Mouse (Mus musculus) C2C12 (cell line): ENCODE results near the gene Asf1b.

ENCODE experiments used
- CEBPB ChIP-seq: IDR thresholded peaks from one replicate; pipeline ENCODE4 v1.6.1; 2011; ENCODE audit warnings: low read depth, mild to moderate bottlenecking, control low read depth, moderate library complexity
- CTCF ChIP-seq: IDR thresholded peaks from one replicate; pipeline ENCODE4 v1.5.1; 2011; ENCODE audit not compliant: control insufficient read depth, insufficient read depth, insufficient read length
- MYOD1 ChIP-seq: IDR thresholded peaks from one replicate; pipeline ENCODE4 v1.6.1; 2011; ENCODE audit warnings: low read depth; ENCODE audit not compliant: control insufficient read depth, insufficient read length

- TF ChIP-seq MYOD1: no peak
- no peak for TF ChIP-seq CTCF
- TF ChIP-seq CEBPB: no peak
These were observed 32.6 kb upstream of the Asf1b start for GRCm38 (mm10) chr8:83922727-83923126.
